Mouse (Mus musculus) lung, postnatal 0 days (tissue): ENCODE data around the gene Sde2. TPM values are rescaled to one million over a fixed set of nuclear protein-coding genes. Genes with fewer than 3 reads are reported as not detected.

Experiments
- ATAC-seq: fragments of 200-750 bp; cut with Nextera tagmentation; 2 replicates; pipeline ENCODE4 v1.8.0; 2017; ENCODE audit warnings: moderate library complexity
- DNase-seq: peaks from one replicate; pipeline ENCODE4 v3.0.0-alpha.2; 2016; ENCODE audit warnings: low spot score
- H3K27ac ChIP-seq: fragments of 300-500 bp; sonication (generic); 2 replicates; pipeline ENCODE4 v1.5.1; 2014; ENCODE audit warnings: antibody characterized with exemption, mild to moderate bottlenecking, low read length, mixed read lengths
- H3K27me3 ChIP-seq: fragments of 300-500 bp; sonication (generic); replicated peaks from 2 replicates; pipeline ENCODE4 v1.6.1; 2014; ENCODE audit warnings: low read length, mixed read lengths; ENCODE audit not compliant: insufficient read depth
- H3K36me3 ChIP-seq: fragments of 300-500 bp; sonication (generic); 2 replicates; pipeline ENCODE4 v1.6.1; 2014; ENCODE audit warnings: low read length, mixed read lengths; ENCODE audit not compliant: insufficient read depth
- H3K4me1 ChIP-seq: fragments of 300-500 bp; sonication (generic); 2 replicates; pipeline ENCODE4 v1.6.1; 2014; ENCODE audit warnings: antibody characterized with exemption, low read depth, low read length, mixed read lengths; ENCODE audit not compliant: insufficient read depth
- H3K4me2 ChIP-seq: fragments of 300-500 bp; sonication (generic); replicated peaks from 2 replicates; pipeline ENCODE4 v1.6.1; 2014; ENCODE audit warnings: low read depth, mild to moderate bottlenecking, low read length, moderate library complexity, mixed read lengths
- H3K4me3 ChIP-seq: fragments of 300-500 bp; sonication (generic); 2 replicates; pipeline ENCODE4 v1.5.1; 2014; ENCODE audit warnings: low read depth, low read length
- H3K9ac ChIP-seq: fragments of 300-500 bp; sonication (generic); replicated peaks from 2 replicates; pipeline ENCODE4 v1.6.1; 2014; ENCODE audit warnings: low read depth, mild to moderate bottlenecking
- H3K9me3 ChIP-seq: fragments of 300-500 bp; sonication (generic); 2 replicates; pipeline ENCODE4 v1.6.1; 2016; ENCODE audit warnings: low read length, mixed read lengths
- CTCF ChIP-seq: IDR thresholded peaks from 2 replicates; pipeline ENCODE4 v1.5.1; 2016; ENCODE audit warnings: antibody characterized with exemption, mild to moderate bottlenecking
- EP300 ChIP-seq: IDR thresholded peaks from 2 replicates; pipeline ENCODE4 v1.6.1; 2016; ENCODE audit warnings: antibody characterized with exemption, mild to moderate bottlenecking, control low read depth
- WGBS: fragments of 180-500 bp; shearing (Covaris S2); extraction: QIAGEN DNeasy Blood & Tissue Kit; methylation state at CpG from one replicate; pipeline ENCODE4 v1.1.7; 2014; 5-methylcytosine and 5-hydroxymethylcytosine counted together
- polyA plus RNA-seq: library from polyadenylated mRNA; unstranded; fragments of >200 nt; fragmentation: Nextera tagmentation; extraction: Ambion mirVana; gene quantifications from 2 replicates; pipeline ENCODE4 v1.2.1, GENCODE M21; 2015

The Sde2 gene
- polyA plus RNA-seq, 1 experiment from 2014 or later, result 21.2 TPM

- Histone ChIP-seq H3K4me2 (no peak overlapping the region), H3K9me3 (no peaks in the 10 kb centered on the region), H3K4me1 (peaks cover 7% of the 10 kb centered on the region; the same call in 1 of the 2 replicates), H3K4me3 (no peak overlapping the region), H3K27me3 (no peaks in the 10 kb centered on the region), H3K9ac (no peak overlapping the region), H3K27ac (no peak overlapping the region), H3K36me3 (no peaks in the 10 kb centered on the region)
- TF ChIP-seq EP300 (no peak), CTCF (no peak)
- WGBS, result 75% methylated on average over 2 of the region's 2 CpGs
- ATAC-seq, result no peak
- DNase-seq, result no peak
Measured at GRCm38 (mm10) chr1:180818000-180818399, 32.9 kb upstream of the Sde2 start.

- no peak overlapping the region for H3K9ac ChIP-seq
- 83% methylated on average over 6 of the region's 6 CpGs for WGBS
- no peak overlapping the region for H3K4me2 ChIP-seq
- no peak for TF ChIP-seq CTCF
- no peak for TF ChIP-seq EP300
- ATAC-seq (no peak), DNase-seq (no peak)
- no peaks in the 10 kb centered on the region for H3K36me3 ChIP-seq
- H3K9me3 ChIP-seq, result no peaks in the 10 kb centered on the region
- no peaks in the 10 kb centered on the region for H3K4me1 ChIP-seq
- no peak overlapping the region for H3K27ac ChIP-seq
- no peak overlapping the region for H3K4me3 ChIP-seq
- H3K27me3 ChIP-seq, result no peaks in the 10 kb centered on the region
Measured at GRCm38 (mm10) chr1:180821101-180821500, 29.8 kb upstream of the Sde2 start.

GRCm38 (mm10) chr1:180822276-180822675 is 28.7 kb upstream of the Sde2 start:
- Histone ChIP-seq H3K4me1 (no peaks in the 10 kb centered on the region), H3K4me2 (no peak overlapping the region), H3K27me3 (no peaks in the 10 kb centered on the region), H3K27ac (no peak overlapping the region), H3K36me3 (no peaks in the 10 kb centered on the region), H3K9ac (no peak overlapping the region), H3K4me3 (no peak overlapping the region), H3K9me3 (no peaks in the 10 kb centered on the region)
- no peak for TF ChIP-seq EP300
- no peak for TF ChIP-seq CTCF
- DNase-seq, result no peak
- no peak for ATAC-seq
- 74% methylated on average over 5 of the region's 5 CpGs for WGBS

- Histone ChIP-seq H3K9me3 (no peaks in the 10 kb centered on the region), H3K4me3 (no peak overlapping the region), H3K27ac (no peak overlapping the region), H3K36me3 (no peaks in the 10 kb centered on the region), H3K4me2 (no peak overlapping the region), H3K9ac (no peak overlapping the region), H3K27me3 (no peaks in the 10 kb centered on the region), H3K4me1 (no peaks in the 10 kb centered on the region)
- DNase-seq, result no peak
- TF ChIP-seq CTCF, result no peak
- no peak for TF ChIP-seq EP300
- ATAC-seq, result no peak
- WGBS, result 66% methylated on average over 3 of the region's 3 CpGs
Measured at GRCm38 (mm10) chr1:180823716-180824115, 27.2 kb upstream of the Sde2 start.

GRCm38 (mm10) chr1:180824721-180825120 is 26.2 kb upstream of the Sde2 start:
- no peaks in the 10 kb centered on the region for H3K36me3 ChIP-seq
- no peaks in the 10 kb centered on the region for H3K9me3 ChIP-seq
- H3K9ac ChIP-seq, result no peak overlapping the region
- TF ChIP-seq EP300 (no peak), CTCF (no peak)
- no peak overlapping the region for H3K27ac ChIP-seq
- H3K4me1 ChIP-seq, result no peaks in the 10 kb centered on the region
- DNase-seq (no peak), ATAC-seq (no peak)
- no peak overlapping the region for H3K4me3 ChIP-seq
- H3K27me3 ChIP-seq, result no peaks in the 10 kb centered on the region
- no peak overlapping the region for H3K4me2 ChIP-seq
- WGBS, result 61% methylated on average over 3 of the region's 3 CpGs

GRCm38 (mm10) chr1:180826634-180827033 is 24.3 kb upstream of the Sde2 start:
- Histone ChIP-seq H3K4me1 (peaks cover 8% of the 10 kb centered on the region; the same call in 1 of the 2 replicates), H3K4me3 (no peak overlapping the region), H3K27me3 (no peaks in the 10 kb centered on the region), H3K9me3 (no peaks in the 10 kb centered on the region), H3K36me3 (no peaks in the 10 kb centered on the region), H3K4me2 (no peak overlapping the region), H3K9ac (no peak overlapping the region), H3K27ac (no peak overlapping the region)
- peak; percentile 14 for DNase-seq
- WGBS, result 79% methylated on average over 4 of the region's 4 CpGs
- TF ChIP-seq CTCF, result no peak
- no peak for TF ChIP-seq EP300
- ATAC-seq, result no peak

GRCm38 (mm10) chr1:180829775-180830174 is 21.2 kb upstream of the Sde2 start:
- H3K9ac ChIP-seq, result no peak overlapping the region
- H3K4me1 ChIP-seq, result peaks cover 8% of the 10 kb centered on the region; the same call in 1 of the 2 replicates
- H3K27ac ChIP-seq, result no peak overlapping the region
- WGBS, result 67% methylated on average over 11 of the region's 11 CpGs
- H3K27me3 ChIP-seq, result no peaks in the 10 kb centered on the region
- no peak overlapping the region for H3K4me3 ChIP-seq
- ATAC-seq, result peak; percentile 71
- DNase-seq, result peak; percentile 78
- no peaks in the 10 kb centered on the region for H3K9me3 ChIP-seq
- TF ChIP-seq CTCF (no peak), EP300 (no peak)
- no peak overlapping the region for H3K4me2 ChIP-seq
- H3K36me3 ChIP-seq, result no peaks in the 10 kb centered on the region
